Mouse (Mus musculus) embryonic facial prominence, embryonic 11.5 days (tissue): ENCODE results near the gene Dgki. TPM values are rescaled to one million over a fixed set of nuclear protein-coding genes. Genes with fewer than 3 reads are reported as not detected.

ENCODE experiments used
- ATAC-seq: fragments of 200-750 bp; cut with Nextera tagmentation; replicated peaks from 2 replicates; pipeline ENCODE4 v1.8.0; 2017; ENCODE audit warnings: low read depth; ENCODE audit not compliant: insufficient number of reproducible peaks, low FRiP score, low TSS enrichment
- DNase-seq: peaks from one replicate; pipeline ENCODE4 v3.0.0-alpha.2; 2015; ENCODE audit warnings: low spot score
- H3K27ac ChIP-seq: fragments of 300-500 bp; sonication (generic); replicated peaks from 2 replicates; pipeline ENCODE4 v1.5.1; 2014; ENCODE audit warnings: mild to moderate bottlenecking, low read depth, low read length, control low read depth
- H3K27me3 ChIP-seq: fragments of 300-500 bp; sonication (generic); 2 replicates; pipeline ENCODE4 v1.6.1; 2014; ENCODE audit warnings: mild to moderate bottlenecking, low read length, moderate library complexity, mixed read lengths; ENCODE audit not compliant: control insufficient read depth, insufficient read depth
- H3K36me3 ChIP-seq: fragments of 300-500 bp; sonication (generic); replicated peaks from 2 replicates; pipeline ENCODE4 v1.6.1; 2014; ENCODE audit warnings: low read depth, mild to moderate bottlenecking, low read length, moderate library complexity, mixed read lengths; ENCODE audit not compliant: control insufficient read depth, insufficient read depth
- H3K4me1 ChIP-seq: fragments of 300-500 bp; sonication (generic); 2 replicates; pipeline ENCODE4 v1.6.1; 2014; ENCODE audit warnings: low read length, mixed read lengths; ENCODE audit not compliant: control insufficient read depth, insufficient read depth
- H3K4me2 ChIP-seq: fragments of 300-500 bp; sonication (generic); 2 replicates; pipeline ENCODE4 v1.6.1; 2014; ENCODE audit warnings: low read depth, mild to moderate bottlenecking, control low read depth, low read length, moderate library complexity
- H3K4me3 ChIP-seq: fragments of 300-500 bp; sonication (generic); 2 replicates; pipeline ENCODE4 v1.5.1; 2014; ENCODE audit warnings: low read depth, low read length, control low read depth
- H3K9ac ChIP-seq: fragments of 300-500 bp; sonication (generic); replicated peaks from 2 replicates; pipeline ENCODE4 v1.6.1; 2014; ENCODE audit warnings: mild to moderate bottlenecking, control low read depth, low read length
- H3K9me3 ChIP-seq: fragments of 300-500 bp; sonication (generic); replicated peaks from 2 replicates; pipeline ENCODE4 v1.6.1; 2016; ENCODE audit warnings: mild to moderate bottlenecking, low read length, inconsistent platforms, mixed read lengths; ENCODE audit not compliant: control insufficient read depth
- WGBS: fragments of 180-500 bp; shearing (Covaris S2); extraction: QIAGEN DNeasy Blood & Tissue Kit; methylation state at CpG from one replicate; pipeline ENCODE4 v1.1.7; 2014; 5-methylcytosine and 5-hydroxymethylcytosine counted together
- polyA plus RNA-seq: library from polyadenylated mRNA; unstranded; fragments of >200 nt; fragmentation: Nextera tagmentation; extraction: Ambion mirVana; gene quantifications from 2 replicates; pipeline ENCODE4 v1.2.1, GENCODE M21; 2014

Gene Dgki
- polyA plus RNA-seq, 1 experiment from 2014 or later, result 1.0 TPM

DNA sequence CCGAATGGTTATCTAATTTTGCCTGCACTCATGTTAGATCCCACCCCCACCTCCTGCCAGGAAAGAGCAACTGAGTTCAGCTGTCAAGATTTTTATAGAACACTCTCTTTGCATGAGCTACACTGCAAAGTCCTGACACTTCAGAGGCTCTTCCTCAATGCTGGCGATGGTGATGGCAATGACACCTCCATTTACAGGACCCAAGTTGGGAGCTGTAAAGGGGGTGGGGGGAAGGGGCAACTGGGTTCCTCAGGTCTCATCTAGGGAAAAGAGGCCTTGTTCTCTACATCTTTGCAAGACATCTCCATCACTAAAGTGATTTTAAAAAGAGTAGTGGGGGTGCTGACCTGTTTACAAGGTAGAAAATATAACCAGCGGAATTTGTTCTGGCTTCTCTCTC, 29.4 kb upstream of the Dgki start:
- DNase-seq (no peak), ATAC-seq (no peak)
- Histone ChIP-seq H3K27ac (no peak overlapping the region), H3K9me3 (no peaks in the 10 kb centered on the region), H3K4me2 (no peak overlapping the region), H3K27me3 (no peaks in the 10 kb centered on the region), H3K4me1 (no peaks in the 10 kb centered on the region), H3K36me3 (no peaks in the 10 kb centered on the region; the same call in 1 of the 2 replicates), H3K4me3 (no peak overlapping the region), H3K9ac (no peak overlapping the region)
- WGBS, result 84% methylated on average over 3 of the region's 3 CpGs

DNA sequence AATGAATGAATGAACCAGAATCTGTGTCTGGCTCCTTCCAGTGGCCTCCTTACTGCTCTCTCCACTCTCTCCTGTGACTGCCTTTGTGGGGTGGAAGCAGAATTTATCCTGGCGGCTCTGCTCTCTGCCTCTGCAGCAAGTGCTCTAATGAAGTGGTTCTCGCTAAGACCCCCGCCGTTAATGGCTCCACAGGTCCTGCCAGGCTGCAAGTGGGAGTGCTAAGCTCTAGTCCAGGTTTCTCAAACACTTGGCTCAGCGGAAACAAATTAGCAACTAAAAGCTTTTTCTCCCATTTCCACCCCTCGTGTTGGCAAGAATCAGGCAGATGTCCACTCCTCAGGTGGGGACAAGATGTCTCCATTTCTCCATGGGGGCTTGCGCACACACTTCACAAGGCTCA, 28.7 kb upstream of the Dgki start:
- no peak for ATAC-seq
- H3K4me2 ChIP-seq, result no peak overlapping the region
- no peak for DNase-seq
- H3K4me1 ChIP-seq, result no peaks in the 10 kb centered on the region
- no peaks in the 10 kb centered on the region for H3K27me3 ChIP-seq
- no peaks in the 10 kb centered on the region; the same call in 1 of the 2 replicates for H3K36me3 ChIP-seq
- 46% methylated on average over 7 of the region's 7 CpGs for WGBS
- no peak overlapping the region for H3K9ac ChIP-seq
- no peaks in the 10 kb centered on the region for H3K9me3 ChIP-seq
- H3K27ac ChIP-seq, result no peak overlapping the region
- H3K4me3 ChIP-seq, result no peak overlapping the region

DNA sequence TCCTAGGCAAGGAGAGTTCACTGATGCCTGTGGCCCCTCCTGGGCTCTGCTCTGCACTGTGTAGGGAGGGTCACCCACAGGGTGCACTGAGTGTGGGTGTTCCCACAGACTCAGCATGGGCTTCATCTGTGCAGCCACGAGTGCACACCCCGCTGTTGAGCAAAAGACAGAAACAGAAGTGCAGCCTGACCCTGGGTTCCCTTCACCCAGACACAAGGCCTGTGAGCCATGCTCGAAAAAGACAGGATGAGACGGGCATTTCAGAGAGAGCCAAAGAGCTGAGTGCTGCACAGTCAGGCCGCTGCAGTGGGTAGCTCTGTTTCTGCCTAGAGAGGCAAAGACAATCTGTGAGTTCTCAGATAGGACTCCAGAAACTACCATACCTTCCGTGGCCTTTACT, 27.5 kb upstream of the Dgki start:
- H3K9me3 ChIP-seq, result no peaks in the 10 kb centered on the region
- no peaks in the 10 kb centered on the region for H3K27me3 ChIP-seq
- H3K4me2 ChIP-seq, result no peak overlapping the region
- DNase-seq (no peak), ATAC-seq (0 out of 2 replicates have a peak, but pooled peaks have one; percentile 63)
- no peaks in the 10 kb centered on the region for H3K36me3 ChIP-seq
- no peak overlapping the region for H3K9ac ChIP-seq
- H3K4me1 ChIP-seq, result no peaks in the 10 kb centered on the region
- H3K27ac ChIP-seq, result no peak overlapping the region
- WGBS, result 59% methylated on average over 6 of the region's 6 CpGs
- H3K4me3 ChIP-seq, result no peak overlapping the region

DNA sequence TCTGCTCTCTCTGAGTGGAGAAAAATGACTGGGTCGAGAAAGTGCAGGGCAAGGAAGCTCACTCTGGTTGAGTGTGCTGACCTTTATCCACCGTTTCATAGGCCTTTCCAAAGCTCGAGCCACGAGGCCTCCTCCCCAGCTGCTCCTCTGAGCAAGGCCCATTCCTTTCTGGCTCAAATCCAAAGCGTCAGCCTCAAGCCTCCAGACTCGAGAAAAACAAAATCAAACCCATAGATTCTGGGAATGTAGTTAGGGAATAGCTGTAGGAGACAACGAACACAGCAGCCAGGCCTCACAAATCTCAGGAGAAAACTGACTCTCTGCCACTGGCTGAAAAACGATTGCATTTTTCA, 26.6 kb upstream of the Dgki start:
- H3K27ac ChIP-seq, result no peak overlapping the region
- no peaks in the 10 kb centered on the region for H3K36me3 ChIP-seq

DNA sequence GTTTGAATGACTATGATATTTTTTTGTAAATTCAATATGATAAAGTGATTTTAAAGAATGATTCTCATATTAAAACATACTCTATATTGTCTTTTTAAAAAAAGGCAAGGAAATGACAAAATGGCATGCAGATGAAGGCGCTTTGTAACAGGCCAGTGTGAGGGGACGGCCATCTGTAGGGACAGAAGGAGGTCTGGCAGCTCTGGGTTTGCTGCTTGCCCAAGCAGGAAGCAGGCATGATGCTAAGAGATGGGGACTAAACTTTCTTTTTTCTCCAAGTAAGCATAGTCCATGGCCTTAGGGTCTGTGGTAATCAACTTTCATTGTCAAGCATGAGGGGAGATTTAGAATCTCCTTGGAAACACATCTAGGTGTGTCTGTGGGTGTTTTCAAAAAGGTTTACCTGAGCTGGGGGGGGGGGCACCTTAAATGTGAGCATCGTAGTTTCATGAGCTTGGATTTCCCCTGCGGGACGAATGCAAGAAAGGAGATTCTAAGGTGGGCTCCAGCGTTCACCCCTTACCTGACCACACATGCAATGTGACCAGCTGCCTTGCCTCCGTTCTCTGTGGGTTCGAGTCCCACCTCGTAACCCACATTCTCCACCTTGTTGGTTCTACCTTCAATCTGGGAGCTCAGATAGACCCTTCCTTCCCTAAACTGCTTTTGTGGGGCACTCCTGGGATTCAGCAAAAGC, 26.1 kb upstream of the Dgki start:
- DNase-seq (no peak), ATAC-seq (no peak)
- H3K9me3 ChIP-seq, result no peaks in the 10 kb centered on the region
- no peaks in the 10 kb centered on the region for H3K27me3 ChIP-seq
- no peak overlapping the region for H3K4me2 ChIP-seq
- H3K4me1 ChIP-seq, result no peaks in the 10 kb centered on the region
- no peak overlapping the region for H3K9ac ChIP-seq
- no peak overlapping the region for H3K4me3 ChIP-seq
- 87% methylated on average over 9 of the region's 9 CpGs for WGBS
- no peaks in the 10 kb centered on the region for H3K36me3 ChIP-seq
- no peak overlapping the region for H3K27ac ChIP-seq

More for the DNA sequence above, 26.6 kb upstream of the Dgki start:
- Histone ChIP-seq H3K4me2 (no peak overlapping the region), H3K9me3 (no peaks in the 10 kb centered on the region), H3K4me1 (no peaks in the 10 kb centered on the region), H3K9ac (no peak overlapping the region), H3K4me3 (no peak overlapping the region), H3K27me3 (no peaks in the 10 kb centered on the region)
- WGBS, result 56% methylated on average over 8 of the region's 8 CpGs
- DNase-seq (no peak), ATAC-seq (no peak)

DNA sequence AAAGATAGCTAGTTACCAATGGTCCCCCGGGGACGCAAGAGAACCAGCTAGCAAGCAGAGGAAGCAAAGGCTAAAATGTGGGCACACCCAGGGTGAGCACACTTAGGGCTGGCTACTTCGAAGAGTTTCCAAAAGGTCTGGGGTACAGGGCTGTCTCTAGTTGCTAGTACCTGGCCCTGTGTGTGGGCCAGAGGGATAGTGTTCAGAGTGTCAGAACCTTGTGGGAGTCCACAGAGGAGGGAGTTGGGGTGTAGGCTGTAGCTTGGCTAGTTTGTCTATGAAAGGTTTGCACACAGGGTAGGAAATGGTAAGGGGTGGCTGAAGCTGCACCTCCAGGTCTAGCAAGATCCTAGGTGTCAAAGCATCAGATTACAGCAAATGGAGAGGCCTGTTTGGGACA, 25.1 kb upstream of the Dgki start:
- Histone ChIP-seq H3K9ac (no peak overlapping the region), H3K4me1 (no peaks in the 10 kb centered on the region), H3K4me2 (no peak overlapping the region), H3K27me3 (no peaks in the 10 kb centered on the region), H3K9me3 (no peaks in the 10 kb centered on the region), H3K27ac (no peak overlapping the region), H3K36me3 (no peaks in the 10 kb centered on the region), H3K4me3 (no peak overlapping the region)
- no peak for ATAC-seq
- 80% methylated on average over 3 of the region's 3 CpGs for WGBS
- DNase-seq, result no peak

DNA sequence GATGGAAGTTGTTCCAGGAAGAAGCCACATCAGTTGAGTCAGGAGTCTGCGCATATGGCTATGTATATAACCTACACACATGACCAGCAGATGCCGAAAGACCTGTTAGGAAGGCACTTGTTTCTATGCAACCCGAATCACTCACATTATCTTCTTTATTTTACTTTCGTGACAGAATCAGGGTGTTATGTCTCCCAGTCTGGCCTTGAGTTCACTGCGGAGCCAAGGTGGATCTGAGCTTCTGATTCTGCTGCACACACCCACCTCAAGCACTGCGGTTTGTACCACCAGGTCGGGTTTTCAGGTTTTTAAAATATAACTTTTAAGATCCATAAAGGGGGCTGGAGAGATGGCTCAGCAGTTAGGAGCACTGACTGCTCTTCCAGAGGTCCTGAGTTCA, 22.7 kb upstream of the Dgki start:
- Histone ChIP-seq H3K9ac (no peak overlapping the region), H3K4me1 (no peaks in the 10 kb centered on the region), H3K9me3 (no peaks in the 10 kb centered on the region), H3K4me2 (no peak overlapping the region), H3K4me3 (no peak overlapping the region), H3K27me3 (no peaks in the 10 kb centered on the region), H3K36me3 (no peaks in the 10 kb centered on the region), H3K27ac (no peak overlapping the region)
- ATAC-seq (no peak), DNase-seq (no peak)
- whole genome bisulfite sequencing, result 94% methylated on average over 7 of the region's 7 CpGs

DNA sequence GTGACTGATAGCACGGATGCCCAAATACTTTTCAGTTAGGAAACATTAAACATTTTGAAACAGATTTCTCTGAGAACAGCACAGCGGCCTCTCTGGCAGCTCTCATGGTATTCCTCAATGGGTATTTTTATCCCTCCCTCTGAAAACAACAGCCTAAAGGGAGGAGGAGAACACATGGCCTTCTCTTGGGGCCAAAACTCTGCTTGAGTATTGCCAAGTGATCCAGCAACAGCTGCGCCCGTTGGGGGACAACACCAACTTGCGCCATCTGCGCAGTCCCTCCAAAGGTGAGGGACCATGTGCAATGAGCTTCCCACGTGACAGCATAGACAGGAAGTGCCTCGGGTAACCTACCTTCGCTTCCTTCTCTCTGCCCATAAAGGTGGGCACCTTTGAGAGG, 22.1 kb upstream of the Dgki start:
- H3K4me3 ChIP-seq, result no peak overlapping the region
- 88% methylated on average over 9 of the region's 9 CpGs for WGBS
- ATAC-seq (no peak), DNase-seq (no peak)
- no peak overlapping the region for H3K4me2 ChIP-seq
- H3K36me3 ChIP-seq, result no peaks in the 10 kb centered on the region
- H3K9ac ChIP-seq, result no peak overlapping the region
- H3K27me3 ChIP-seq, result no peaks in the 10 kb centered on the region
- H3K27ac ChIP-seq, result no peak overlapping the region
- no peaks in the 10 kb centered on the region for H3K4me1 ChIP-seq
- no peaks in the 10 kb centered on the region for H3K9me3 ChIP-seq
